Mouse (Mus musculus): ENCODE measurements around the gene Gm9. TPM values are rescaled to one million over a fixed set of nuclear protein-coding genes. Genes with fewer than 3 reads are reported as not detected.

The Gm9 gene
- polyA plus RNA-seq, 1 experiment from 2014 or later, result not detected

DNA sequence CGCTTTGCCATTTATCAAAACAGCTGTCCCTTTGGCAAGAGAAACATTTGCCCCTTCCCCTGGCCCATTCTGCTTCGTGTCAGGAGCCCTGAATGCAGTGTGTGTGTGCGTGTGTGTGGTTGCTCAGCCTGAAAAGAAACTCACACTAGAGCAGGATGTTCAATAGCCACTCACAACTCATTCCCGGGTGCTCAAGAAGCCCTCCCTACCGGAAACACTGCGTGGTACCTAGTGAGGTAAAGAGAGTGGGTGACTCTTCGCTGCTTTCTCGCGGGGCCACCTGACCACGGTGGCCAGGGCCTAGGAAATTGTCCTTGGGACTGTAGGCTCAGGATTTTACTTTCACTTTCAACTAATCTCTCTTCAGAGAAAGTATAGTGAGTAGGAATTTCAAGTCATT lies 49.7 kb downstream of the Gm9 start:
- ATAC-seq, result no peak
- Histone ChIP-seq H3K9me3 (no peaks in the 10 kb centered on the region), H3K9ac (replicated peaks) (no peak overlapping the region), H3K4me2 (replicated peaks) (no peak overlapping the region), H3K27me3 (no peaks in the 10 kb centered on the region), H3K4me1 (replicated peaks) (no peaks in the 10 kb centered on the region), H3K4me3 (replicated peaks) (no peak overlapping the region), H3K36me3 (no peaks in the 10 kb centered on the region), H3K27ac (no peak overlapping the region)
- WGBS, result 83% methylated on average over 10 of the region's 10 CpGs

Other genes starting within 250 kb of the Gm9 start
- 67.0 and 68.5 TPM in 2 replicates for gene Sept6, start 219.2 kb downstream of the Gm9 start, polyA plus RNA-seq (2015; fragmentation: Nextera tagmentation; extraction: Ambion mirVana)
- not detected in 2 replicates for gene Sowahd, start 162.2 kb downstream of the Gm9 start, polyA plus RNA-seq (2015; fragmentation: Nextera tagmentation; extraction: Ambion mirVana)
- gene Rpl39, start 125.6 kb downstream of the Gm9 start, polyA plus RNA-seq (2015; fragmentation: Nextera tagmentation; extraction: Ambion mirVana), result 354 and 378 TPM in 2 replicates
- gene Upf3b, start 100.7 kb downstream of the Gm9 start, polyA plus RNA-seq (2015; fragmentation: Nextera tagmentation; extraction: Ambion mirVana), result 35.8 and 37.2 TPM in 2 replicates
- gene Nkap, start 84.2 kb downstream of the Gm9 start, polyA plus RNA-seq (2015; fragmentation: Nextera tagmentation; extraction: Ambion mirVana), result 23.7 and 26.3 TPM in 2 replicates
- gene Akap14, start 42.2 kb downstream of the Gm9 start, polyA plus RNA-seq (2015; fragmentation: Nextera tagmentation; extraction: Ambion mirVana), result 0.14 and 0.42 TPM in 2 replicates
- 624 and 640 TPM in 2 replicates for gene Ndufa1, start 19.9 kb downstream of the Gm9 start, polyA plus RNA-seq (2015; fragmentation: Nextera tagmentation; extraction: Ambion mirVana)
- gene Rnf113a1, start 19.8 kb downstream of the Gm9 start, polyA plus RNA-seq (2015; fragmentation: Nextera tagmentation; extraction: Ambion mirVana), result 16.0 and 16.3 TPM in 2 replicates
- not detected in 2 replicates for gene Rhox1, start 11.2 kb upstream of the Gm9 start, polyA plus RNA-seq (2015; fragmentation: Nextera tagmentation; extraction: Ambion mirVana)
- gene Rhox2a, start 33.9 kb upstream of the Gm9 start, polyA plus RNA-seq (2015; fragmentation: Nextera tagmentation; extraction: Ambion mirVana), result not detected in 2 replicates
- not detected in 2 replicates for gene Rhox3a, start 38.9 kb upstream of the Gm9 start, polyA plus RNA-seq (2015; fragmentation: Nextera tagmentation; extraction: Ambion mirVana)
- not detected in 2 replicates for gene Rhox4a, start 54.3 kb upstream of the Gm9 start, polyA plus RNA-seq (2015; fragmentation: Nextera tagmentation; extraction: Ambion mirVana)
- not detected in 2 replicates for gene Rhox3a2, start 169.0 kb upstream of the Gm9 start, polyA plus RNA-seq (2015; fragmentation: Nextera tagmentation; extraction: Ambion mirVana)
- not detected in 2 replicates for gene Rhox4a2, start 179.8 kb upstream of the Gm9 start, polyA plus RNA-seq (2015; fragmentation: Nextera tagmentation; extraction: Ambion mirVana)
- not detected in 2 replicates for gene Rhox2b, start 201.0 kb upstream of the Gm9 start, polyA plus RNA-seq (2015; fragmentation: Nextera tagmentation; extraction: Ambion mirVana)
- gene Rhox4b, start 221.5 kb upstream of the Gm9 start, polyA plus RNA-seq (2015; fragmentation: Nextera tagmentation; extraction: Ambion mirVana), result not detected in 2 replicates
- not detected in 2 replicates for gene Rhox2c, start 242.6 kb upstream of the Gm9 start, polyA plus RNA-seq (2015; fragmentation: Nextera tagmentation; extraction: Ambion mirVana)
- gene Rhox3c, start 247.5 kb upstream of the Gm9 start, polyA plus RNA-seq (2015; fragmentation: Nextera tagmentation; extraction: Ambion mirVana), result not detected in 2 replicates